Mouse (Mus musculus): ENCODE data around the gene Cyp4f18.
"Not testable (repeated sequence)": the region's sequence is repeated elsewhere in the genome, so short reads cannot be mapped to it uniquely, and the experiment has no call there.

Gene Cyp4f18

DNA sequence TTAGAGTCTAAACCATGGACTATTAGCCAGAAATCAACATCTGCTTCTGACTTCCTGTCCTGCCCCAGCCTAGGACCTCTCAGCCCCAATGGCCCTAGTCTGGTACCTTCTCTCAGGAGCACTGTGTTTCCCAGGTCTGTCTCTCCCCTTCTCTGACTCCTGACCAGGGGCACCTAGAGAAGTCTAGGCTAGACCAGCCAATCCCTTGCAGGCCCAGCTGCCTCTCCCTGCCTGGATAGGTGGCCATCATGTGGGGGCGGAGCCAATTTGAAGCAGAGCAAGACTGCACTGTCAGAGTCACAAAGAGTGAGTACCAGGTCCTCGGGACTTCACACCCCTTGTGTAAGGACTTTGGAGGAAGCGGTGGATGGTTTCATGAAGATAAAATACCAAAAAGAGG lies at the start of gene Cyp4f18:
Gene Cyp4f18 (minus strand): TSS at position 154 of the 400 bp plus-strand sequence.
- in situ Hi-C loops (cut with MboI, MseI), result no loop called here

DNA sequence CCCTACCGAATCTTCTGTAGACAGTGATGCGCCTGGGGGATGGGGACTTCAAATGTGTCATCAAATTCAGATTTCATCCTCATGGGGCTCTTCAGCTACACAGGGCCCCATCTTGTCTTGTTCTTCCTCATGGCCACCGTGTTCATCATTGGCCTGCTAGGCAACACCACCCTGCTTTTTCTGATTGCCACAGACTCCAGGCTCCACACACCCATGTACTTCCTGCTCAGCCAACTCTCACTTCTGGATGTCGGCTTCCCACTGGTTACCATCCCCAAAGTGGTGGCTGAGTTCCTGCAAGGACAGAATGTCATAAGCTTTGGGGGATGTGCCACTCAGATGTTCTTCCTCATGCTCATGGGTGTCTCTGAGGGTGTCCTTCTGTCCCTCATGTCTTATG lies 48.2 kb upstream of the Cyp4f18 start:
- in situ Hi-C loops (cut with MboI, MseI), result loop anchor here (5.0 kb wide), 1 partner anchor 40 kb away; no protein-coding TSS in a partner anchor

DNA sequence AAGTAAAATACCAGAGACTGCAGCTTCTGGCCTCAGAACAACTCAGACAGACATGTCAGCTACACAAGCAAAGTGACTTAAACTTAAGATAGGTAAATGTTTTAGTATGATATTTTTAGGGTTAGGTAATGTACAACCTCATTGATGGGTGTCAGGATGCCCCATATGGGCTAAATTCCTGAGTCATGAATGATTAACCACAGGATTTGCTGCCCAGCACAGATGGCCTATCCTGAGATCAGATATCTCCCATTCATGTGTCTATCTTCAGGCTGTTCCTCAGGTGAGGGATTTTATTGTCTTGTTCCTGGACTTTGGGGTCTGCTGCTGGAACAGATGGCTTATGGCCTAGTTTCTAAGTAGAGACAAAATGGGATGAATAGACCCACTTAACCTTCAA lies 45.2 kb upstream of the Cyp4f18 start:
- in situ Hi-C loops (cut with MboI, MseI), result loop anchor here (5.0 kb wide), 1 partner anchor 43 kb away; no protein-coding TSS in a partner anchor

DNA sequence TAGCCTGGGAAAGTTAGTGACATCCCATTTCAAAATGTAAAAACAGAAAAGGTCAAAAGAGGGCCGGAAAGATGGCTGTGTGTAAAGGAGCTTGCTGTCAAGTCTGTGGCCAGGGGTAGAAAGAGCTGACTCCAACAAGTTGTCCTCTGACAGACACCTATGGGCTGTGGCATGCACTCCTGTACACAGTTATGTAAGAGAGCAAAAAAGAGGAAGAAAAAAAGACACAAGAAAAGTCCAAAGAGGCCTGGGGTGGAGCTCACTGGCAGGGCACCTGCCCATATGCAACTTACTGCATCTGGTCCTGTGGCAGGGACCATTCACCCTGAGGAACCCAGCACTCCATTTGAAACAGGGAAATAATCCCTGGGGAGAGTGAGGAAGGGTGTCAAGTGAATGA lies 33.1 kb upstream of the Cyp4f18 start:
- in situ Hi-C loops (cut with MboI, MseI), result loop anchor here (10.0 kb wide), 1 partner anchor 1308 kb away; no protein-coding TSS in a partner anchor

DNA sequence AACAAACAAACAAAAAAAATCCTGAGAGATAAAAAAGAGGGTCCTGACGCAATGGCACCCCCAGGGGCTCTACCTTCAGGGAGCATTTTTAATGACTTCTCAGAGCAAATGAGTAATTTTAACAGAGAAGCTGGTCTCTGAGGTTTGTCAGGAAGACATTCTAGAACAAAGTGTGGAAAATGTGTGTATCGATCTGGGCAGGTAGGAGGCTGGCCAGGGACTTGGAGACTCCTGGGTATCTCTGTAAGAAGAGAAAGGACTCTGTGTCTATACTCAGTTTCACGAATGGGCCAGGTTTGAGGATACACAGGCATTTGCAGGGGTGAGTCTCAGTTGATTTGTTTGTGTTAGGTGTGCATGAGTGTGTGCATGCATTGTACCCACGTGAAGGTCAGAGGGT lies 31.5 kb upstream of the Cyp4f18 start, which contains the start of gene Olfr372:
Gene Olfr372 (plus strand): TSS at position 301 of the 400 bp plus-strand sequence.
- in situ Hi-C loops (cut with MboI, MseI), result loop anchor here (10.0 kb wide), 1 partner anchor 1306 kb away; no protein-coding TSS in a partner anchor

DNA sequence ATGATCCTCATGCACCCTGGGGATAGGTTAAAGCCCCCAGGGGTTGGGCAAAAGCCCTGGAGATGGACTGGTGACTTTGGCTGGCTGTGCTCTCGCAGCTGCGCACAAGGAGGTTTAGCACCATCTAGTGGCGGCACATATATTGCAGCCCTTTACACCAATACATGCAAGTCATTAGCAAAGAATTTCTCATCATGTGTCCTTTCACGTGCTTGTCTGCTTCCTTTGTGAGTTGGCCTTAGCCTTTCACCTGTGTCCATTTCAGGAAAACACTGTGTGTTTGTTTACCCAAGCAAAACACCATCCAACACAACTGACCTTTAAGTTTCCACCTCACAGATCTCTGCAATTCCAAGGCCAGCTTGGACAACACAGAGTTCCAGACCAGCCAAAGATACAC lies 23.5 kb upstream of the Cyp4f18 start:
- in situ Hi-C loops (cut with MboI, MseI), result not testable (repeated sequence)

DNA sequence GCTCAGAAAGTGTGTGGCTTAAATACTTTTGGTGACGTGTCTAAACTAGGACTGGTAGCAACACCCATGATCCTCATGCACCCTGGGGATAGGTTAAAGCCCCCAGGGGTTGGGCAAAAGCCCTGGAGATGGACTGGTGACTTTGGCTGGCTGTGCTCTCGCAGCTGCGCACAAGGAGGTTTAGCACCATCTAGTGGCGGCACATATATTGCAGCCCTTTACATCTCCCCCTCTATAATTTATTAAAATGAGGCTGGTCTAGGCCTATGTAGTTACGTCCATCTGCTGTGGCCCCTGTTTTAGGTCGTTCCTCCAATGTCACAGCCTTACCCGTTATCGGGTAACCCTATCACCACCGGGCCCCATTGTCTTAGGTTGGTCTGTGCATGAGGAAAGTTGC lies 15.5 kb upstream of the Cyp4f18 start:
- in situ Hi-C loops (cut with MboI, MseI), result not testable (repeated sequence)

DNA sequence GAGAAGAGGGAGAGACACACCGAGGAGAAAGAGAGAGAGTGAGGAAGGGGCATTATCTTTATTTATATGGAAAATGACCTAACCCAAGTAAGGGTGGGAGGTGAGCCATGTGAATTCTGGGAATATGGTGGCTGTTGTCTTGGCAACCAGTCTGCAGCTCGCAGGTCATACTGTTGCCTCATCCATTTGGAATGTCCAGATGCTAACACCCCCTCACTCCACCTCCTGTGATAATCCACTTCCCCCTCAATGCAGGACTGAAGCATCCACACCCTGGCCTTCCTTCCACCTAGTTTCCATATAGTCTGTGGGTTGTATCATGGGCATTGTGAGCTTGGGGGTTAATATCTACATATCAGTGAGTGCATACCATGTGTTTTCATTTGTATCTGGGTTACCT lies 10.4 kb upstream of the Cyp4f18 start:
- in situ Hi-C loops (cut with MboI, MseI), result loop anchor here (5.0 to 10.0 kb wide), 2 partner anchors 47 to 885 kb away; no protein-coding TSS in a partner anchor

DNA sequence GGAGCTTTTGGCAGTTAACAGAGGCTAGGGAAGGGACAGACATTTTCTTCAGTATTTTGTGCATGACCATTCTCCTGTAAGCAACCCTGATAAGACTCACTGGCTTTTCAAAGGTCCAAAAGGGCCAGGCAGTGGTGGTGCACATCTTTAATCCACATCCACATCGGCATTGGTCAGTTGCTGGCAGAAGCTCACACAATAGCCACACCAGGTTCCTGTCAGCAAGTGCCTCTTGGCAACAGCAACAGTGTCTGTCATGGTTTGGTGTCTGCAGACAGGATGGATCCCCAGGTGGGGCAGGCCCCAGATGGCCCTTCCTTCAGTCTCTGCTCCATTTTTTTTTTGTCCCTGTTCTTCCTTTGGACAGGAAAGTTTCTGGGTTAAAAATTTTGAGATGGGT lies 9.6 kb upstream of the Cyp4f18 start:
- in situ Hi-C loops (cut with MboI, MseI), result loop anchor here (5.0 to 10.0 kb wide), 2 partner anchors 48 to 884 kb away; no protein-coding TSS in a partner anchor

DNA sequence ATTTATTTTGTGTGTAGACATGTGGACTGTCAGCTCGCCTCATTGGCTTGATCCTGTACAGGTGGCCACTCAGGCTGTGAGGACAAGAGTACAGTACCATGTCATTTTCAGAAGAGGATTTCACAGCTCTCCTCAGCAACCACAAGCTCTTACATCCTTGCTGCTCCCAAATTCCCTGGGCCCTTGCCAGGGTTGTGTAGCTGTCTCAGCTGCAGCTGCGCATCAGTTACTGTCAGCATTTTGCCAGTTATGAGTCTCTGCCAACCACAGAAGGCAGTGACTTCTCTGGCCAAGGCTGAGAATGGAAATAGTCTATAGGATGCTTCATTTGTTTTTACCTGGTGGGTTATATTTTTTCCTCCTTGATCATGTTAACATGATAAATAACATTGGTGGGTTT lies 8.7 kb upstream of the Cyp4f18 start:
- in situ Hi-C loops (cut with MboI, MseI), result loop anchor here (5.0 to 10.0 kb wide), 2 partner anchors 49 to 883 kb away; no protein-coding TSS in a partner anchor

DNA sequence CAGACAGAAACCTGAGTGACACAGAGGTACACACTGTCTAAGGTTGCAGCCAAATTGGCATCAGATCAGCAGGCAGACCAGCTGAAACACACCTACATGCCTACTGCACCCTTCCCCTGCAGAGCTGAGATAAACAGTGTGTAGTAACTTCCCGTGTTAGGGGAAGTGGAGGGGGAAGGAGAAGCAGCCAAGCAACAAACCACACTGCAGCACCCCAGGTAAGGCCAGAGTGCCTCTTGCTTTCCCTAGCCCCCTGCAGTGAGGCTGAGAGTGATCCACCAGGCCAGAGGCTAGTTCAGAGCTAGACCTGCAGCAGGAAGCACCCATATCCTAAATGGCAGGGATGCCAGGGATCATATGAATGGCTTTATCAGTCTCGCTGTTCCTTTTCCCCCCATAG lies 7.9 kb upstream of the Cyp4f18 start:
- in situ Hi-C loops (cut with MboI, MseI), result loop anchor here (5.0 to 10.0 kb wide), 2 partner anchors 50 to 883 kb away; no protein-coding TSS in a partner anchor

DNA sequence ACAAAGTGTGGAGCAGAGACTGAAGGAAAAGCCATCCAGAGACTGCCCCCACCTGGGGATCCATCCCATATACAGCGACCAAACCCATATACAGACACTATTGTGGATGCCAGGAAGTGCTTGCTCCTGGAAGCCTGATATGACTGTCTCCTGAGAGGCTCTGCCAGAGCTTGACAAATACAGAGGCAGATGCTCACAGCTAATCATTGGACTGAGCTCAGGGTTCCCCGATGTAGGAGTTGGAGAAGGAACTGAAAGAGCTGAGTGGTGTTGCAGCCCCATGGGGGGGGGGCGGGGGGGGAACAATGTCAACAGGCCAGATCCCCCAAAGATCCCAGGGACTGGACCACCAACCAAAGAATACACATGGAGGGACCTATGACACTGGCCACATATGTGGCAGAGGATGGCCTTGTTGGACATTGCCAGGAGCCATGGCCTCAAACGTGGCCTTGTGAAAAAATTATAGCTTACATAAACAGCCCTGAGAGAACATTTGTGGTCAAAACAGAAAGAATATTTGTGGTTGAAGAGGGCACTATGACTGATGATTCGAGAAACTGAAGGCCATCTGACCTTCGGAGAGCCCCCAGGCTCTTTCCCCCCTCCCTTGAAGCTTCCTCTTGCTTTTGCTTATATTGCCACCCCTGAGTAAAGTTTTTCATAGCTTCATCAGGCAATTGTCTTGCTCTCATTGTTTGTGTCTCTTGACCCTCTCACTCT lies 4.2 kb upstream of the Cyp4f18 start:
- in situ Hi-C loops (cut with MboI, MseI), result loop anchor here (10.0 kb wide), 1 partner anchor 879 kb away; no protein-coding TSS in a partner anchor

DNA sequence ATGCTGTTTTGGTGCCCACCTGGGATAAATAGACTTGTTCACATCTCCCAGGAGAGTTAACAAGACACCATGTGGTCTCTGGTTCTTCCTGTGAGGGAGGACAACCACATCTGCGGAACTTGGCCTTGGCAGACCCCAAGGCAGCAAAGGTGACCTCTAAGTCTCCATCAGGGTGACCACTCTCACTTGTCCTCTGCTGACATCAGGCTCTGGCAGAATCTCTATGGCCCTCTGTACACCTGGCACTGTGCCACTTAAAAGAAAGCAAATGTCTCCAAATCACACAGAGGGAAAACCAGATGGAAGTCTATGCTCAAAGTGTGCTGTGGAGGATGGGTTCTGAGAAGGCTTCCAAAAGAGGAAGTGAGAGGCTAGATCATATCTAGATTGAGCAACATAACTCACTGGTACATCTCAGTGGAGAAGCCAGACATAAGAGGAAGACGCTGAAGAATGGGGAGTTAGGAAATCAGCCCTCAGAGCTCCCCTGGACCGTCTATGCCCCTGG lies 1.2 kb downstream of the Cyp4f18 start:
- in situ Hi-C loops (cut with MboI, MseI), result no loop called here

DNA sequence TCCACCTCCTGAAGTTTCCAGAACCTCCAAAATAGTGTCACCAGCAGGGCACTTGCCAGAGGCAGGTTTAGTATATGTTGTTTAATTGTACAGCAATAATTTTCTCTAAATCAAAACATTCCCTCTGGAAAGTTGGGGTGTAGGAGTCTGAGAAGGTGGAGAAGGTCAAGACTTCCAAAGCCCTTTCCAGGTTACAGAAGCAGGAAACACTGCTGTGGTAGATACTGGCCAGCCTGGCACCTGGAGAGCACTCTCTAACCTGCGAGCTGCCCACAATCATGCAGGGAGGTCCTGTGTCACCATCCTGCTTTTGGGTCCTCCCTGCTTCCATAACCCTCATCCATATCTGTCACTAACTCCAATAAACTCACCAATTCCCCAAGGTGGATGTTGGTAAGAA lies 2.7 kb downstream of the Cyp4f18 start:
- in situ Hi-C loops (cut with MboI, MseI), result no loop called here

DNA sequence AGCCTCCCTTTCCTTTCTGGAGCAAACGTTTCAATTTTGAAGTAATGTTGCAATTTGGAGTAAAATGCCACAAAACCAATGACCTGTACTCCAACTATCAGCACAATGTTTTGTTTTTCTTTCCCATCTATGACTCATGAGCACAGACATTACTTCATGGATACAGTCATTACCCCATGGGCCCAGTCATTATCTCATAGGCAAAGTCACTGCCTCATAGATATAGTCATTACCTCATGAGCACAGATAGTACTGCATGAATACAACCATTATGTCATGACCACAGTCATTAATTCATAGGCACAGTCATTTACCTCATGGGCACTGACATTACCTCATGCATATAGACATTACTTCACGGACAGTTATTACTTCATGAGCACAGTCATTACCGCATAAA lies 3.5 kb downstream of the Cyp4f18 start:
- in situ Hi-C loops (cut with MboI, MseI), result no loop called here

DNA sequence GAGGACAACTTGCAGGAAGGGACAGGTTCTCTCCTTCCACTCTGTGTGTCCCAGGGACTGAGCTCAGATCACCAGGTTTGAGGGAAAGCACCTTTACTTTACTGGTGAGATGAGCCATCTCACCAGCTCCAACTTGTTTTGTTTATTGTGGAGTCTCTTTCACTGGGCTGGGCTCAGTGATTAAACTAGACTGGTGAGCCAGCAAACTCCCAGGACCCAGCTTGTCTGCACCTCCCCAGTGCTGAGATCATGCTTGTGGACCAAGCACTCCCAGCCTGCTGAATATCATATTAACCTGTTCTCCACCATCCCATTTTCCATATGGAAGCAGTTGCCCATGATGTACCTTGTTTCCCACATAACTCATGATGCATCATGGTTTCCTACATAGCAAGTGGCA lies 6.5 kb downstream of the Cyp4f18 start:
- in situ Hi-C loops (cut with MboI, MseI), result no loop called here

DNA sequence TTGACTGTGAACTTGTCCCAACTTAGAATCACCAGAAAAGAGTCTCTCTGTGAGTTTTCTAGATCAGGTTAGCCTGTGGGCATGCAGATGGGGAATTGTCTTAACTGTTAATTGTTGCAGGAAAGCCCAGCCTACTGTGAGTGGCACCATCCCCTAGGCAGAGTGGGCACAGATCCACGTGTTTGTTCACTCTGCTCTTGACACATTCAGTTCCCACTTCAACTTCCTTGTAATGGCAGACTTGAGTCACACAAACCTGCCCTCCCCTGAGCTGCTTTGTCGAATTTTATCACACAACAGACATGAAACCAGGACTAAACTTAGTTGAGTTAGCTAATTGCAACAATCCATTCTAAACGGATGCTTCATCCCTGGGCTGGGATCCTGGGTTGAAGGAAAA lies 9.2 kb downstream of the Cyp4f18 start:
- in situ Hi-C loops (cut with MboI, MseI), result no loop called here

DNA sequence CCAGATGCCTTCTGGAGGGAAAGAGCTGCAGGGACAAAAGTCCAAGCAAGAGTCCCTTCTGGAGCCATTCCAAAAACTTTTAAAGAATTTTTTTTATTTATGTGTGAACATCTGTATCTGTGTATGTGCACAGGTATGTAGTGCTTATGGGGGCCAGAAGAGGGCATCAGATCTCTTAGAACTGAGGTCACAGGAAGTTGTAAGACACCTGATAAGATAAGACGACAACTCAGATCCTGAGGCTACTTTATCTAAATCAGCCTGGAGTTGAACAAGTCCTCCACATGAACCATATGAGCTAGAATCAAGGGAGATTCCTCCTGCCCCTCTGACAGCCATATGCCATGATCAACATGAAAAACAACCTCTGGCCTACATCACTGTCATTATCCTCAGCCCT lies 10.0 kb downstream of the Cyp4f18 start:
- in situ Hi-C loops (cut with MboI, MseI), result no loop called here

DNA sequence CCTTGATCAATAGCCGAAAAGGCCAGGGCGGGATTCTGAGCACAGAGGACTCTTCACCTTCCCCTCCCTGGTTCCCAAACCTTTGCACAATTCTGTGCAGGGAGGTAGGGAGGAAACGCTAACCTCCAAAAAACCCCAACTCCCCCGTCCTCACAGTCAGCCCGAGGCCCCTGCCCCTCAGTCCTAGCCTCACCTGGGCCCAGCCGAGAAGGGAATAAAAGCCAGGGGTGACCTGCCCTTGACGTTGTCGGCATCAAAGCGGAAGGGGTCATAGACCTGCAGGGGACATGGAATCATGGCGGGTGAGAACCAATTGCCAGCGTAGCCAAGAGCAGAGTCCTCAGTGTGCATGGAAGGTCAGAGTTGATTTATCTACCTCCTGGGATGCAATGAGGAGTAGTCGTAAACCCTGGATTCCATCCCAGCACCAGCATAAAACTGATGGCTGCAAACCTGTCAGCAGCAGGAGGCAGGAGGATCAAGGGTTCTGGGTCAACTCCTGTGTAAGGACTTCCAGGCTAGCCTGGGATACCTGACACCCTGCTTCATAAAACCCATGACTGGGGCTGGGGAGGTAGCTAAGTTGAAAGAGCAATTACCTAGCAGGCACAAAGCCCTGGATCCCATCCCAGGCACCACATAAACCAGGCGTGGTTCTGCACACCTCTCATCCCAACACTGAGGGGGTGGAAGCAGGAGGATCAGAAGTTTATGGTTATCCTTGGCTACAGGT lies 20.4 kb downstream of the Cyp4f18 start:
- in situ Hi-C loops (cut with MboI, MseI), result no loop called here

DNA sequence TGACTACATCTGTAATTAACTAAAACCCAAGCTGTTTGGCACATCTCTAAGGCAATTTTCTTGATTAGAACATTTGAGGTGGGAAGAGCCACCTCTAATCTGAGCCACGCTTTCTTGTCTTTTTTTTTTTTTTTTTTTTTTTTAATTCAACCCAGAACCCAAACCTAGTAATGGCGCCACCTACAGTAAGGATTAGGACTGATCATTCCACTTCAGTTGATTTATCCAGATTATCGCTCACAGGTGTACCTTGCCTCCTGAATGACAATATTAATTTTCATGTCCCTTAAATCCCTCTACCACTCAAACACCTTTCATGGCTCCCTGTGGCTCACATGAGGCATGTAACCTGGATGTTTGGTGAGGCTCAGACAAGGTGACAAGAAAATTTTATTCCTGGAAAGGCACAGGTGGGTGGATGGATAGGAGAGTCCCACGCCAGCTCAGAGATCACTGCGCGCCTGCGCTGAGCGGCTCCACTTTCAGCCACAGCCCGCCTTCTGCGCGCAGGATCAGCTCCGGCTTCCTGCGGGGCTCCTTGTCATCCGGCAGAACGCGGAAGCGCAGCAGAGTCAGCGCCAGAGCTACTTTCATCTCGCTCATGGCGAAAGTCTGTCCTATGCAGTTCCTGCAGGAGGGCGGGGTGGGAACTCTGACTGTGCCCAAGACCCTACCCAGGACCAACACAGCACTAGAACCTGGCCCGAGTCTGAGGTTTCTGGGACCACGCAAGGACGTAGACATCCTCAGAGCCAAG lies 21.1 kb downstream of the Cyp4f18 start:
- in situ Hi-C loops (cut with MboI, MseI), result no loop called here

DNA sequence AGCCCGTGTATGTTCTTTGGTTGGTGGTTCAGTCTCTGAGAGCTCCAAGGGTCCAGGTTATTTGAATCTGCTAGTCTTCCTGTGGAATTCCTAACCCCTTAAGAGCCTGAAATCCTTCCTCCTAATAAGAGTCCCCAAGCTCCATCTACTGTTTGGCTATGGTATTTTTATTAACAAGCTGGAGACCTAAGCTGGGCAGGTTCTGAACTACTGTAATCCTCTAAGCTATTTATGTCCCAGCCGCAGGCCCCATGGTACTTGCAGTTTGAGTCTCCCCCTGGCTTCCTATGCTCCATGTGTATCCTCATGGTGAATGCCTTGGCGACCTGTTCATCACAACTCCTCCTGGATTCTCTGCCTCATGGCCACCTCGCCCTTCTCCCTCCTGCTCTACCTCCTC lies 24.8 kb downstream of the Cyp4f18 start:
- in situ Hi-C loops (cut with MboI, MseI), result no loop called here

DNA sequence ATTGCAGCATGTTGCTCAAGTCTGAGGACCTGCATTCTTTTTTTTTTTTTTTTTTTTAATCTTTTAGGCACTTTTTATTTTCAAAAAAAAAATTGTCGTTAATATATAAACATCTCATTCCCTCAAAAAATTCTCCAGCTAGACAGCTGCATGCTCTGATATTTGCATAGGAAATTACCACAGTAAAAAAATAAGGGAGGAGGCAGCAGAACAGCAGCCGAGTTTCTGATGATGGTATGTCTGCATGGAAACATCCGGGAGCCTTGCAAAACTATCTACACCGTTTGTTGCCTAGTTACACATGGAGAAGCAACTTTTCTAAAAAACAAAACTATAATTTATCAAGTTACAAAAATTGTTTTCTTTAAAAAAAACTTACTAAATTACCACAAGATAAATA lies 28.0 kb downstream of the Cyp4f18 start:
- in situ Hi-C loops (cut with MboI, MseI), result no loop called here

Measured in T-helper 2 cell (primary cell).